21 mouse cellular contexts compared by ENCODE assay signal in the genomic region with DNA sequence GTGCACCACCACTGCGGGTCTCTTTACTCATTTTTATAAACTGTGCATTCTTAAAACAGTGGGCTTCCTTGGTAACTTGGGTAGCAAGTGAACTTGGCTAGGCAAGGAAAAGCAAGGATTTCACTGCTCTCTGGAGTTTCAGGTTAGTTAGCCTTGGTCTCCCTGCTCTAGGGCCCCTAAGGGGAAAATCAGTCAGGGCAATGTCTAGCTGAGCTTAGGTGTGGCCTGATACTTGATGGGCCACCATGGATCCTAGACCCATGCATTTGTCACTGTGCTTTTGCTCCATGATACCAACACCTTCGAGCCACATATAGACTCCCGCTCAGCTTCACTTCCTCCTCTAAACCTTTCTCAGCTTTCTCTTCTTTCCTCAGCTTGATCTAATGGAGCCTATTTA. TPM values are rescaled to one million over a fixed set of nuclear protein-coding genes. Genes with fewer than 3 reads are reported as not detected.
DNase-seq lines count a peak whose midpoint lies in the region; ATAC-seq and TF ChIP-seq lines count a peak whose summit lies in the region.
"Had no signal": no experiment of that assay in that cellular context is flagged by ENCODE, and none has a peak within 500 bp of the region (broad histone marks: within the 10 kb centered on the region; RNA-seq: fewer than 3 reads in every experiment).

No protein-coding gene starts in this region.

- H3K4me3 ChIP-seq in heart, adult 2 months = no peak overlapping the region
- no peak overlapping the region for H3K4me3 ChIP-seq in intestine, embryonic 16.5 days (ENCODE audit: low read length)
- H3K4me3 ChIP-seq in intestine, embryonic 15.5 days (replicated peaks) = no peak overlapping the region
- no peak overlapping the region for H3K4me3 ChIP-seq in intestine, postnatal 0 days (ENCODE audit: low read depth, low read length)

- TF ChIP-seq POLR2A in heart, adult 2 months (IDR thresholded peaks at IDR 0.05; ENCODE audit: insufficient read depth, low read depth, low read length) = no peak

- TF ChIP-seq EP300 in heart, adult 2 months (IDR thresholded peaks at IDR 0.05; ENCODE audit: insufficient read depth, low read depth, low read length) = no peak

- no peak overlapping the region for H3K4me2 ChIP-seq in intestine, embryonic 16.5 days (ENCODE audit: low read depth, low read length)
- H3K4me2 ChIP-seq in intestine, embryonic 15.5 days (replicated peaks) = no peak overlapping the region
- H3K4me2 ChIP-seq in intestine, postnatal 0 days (replicated peaks; ENCODE audit: low read depth) = no peak overlapping the region

- no peak overlapping the region for H3K9ac ChIP-seq in heart, adult 2 months (ENCODE audit: low read depth, low read length)
- no peak overlapping the region for H3K9ac ChIP-seq in intestine, embryonic 16.5 days (ENCODE audit: low read depth, low read length)
- no peak overlapping the region for H3K9ac ChIP-seq in intestine, embryonic 15.5 days
- H3K9ac ChIP-seq in intestine, postnatal 0 days (ENCODE audit: low read depth, low read length) = no peak overlapping the region

- over 99% methylated on average over 3 of the region's 3 CpGs for WGBS in heart, adult 2 months
- WGBS in intestine, embryonic 16.5 days = 94% methylated on average over 3 of the region's 3 CpGs
- 93% methylated on average over 3 of the region's 3 CpGs for WGBS in intestine, embryonic 15.5 days
- WGBS in intestine, postnatal 0 days = 81% methylated on average over 3 of the region's 3 CpGs

- TF ChIP-seq CTCF in heart, adult 2 months (IDR thresholded peaks at IDR 0.05) = no peak
- no peak for TF ChIP-seq CTCF in intestine, postnatal 0 days (IDR thresholded peaks at IDR 0.05; ENCODE audit: low read depth)

- H3K27ac ChIP-seq in heart, adult 2 months = no peak overlapping the region
- no peak overlapping the region for H3K27ac ChIP-seq in intestine, embryonic 16.5 days (ENCODE audit: low read length)
- H3K27ac ChIP-seq in intestine, embryonic 15.5 days = no peak overlapping the region
- H3K27ac ChIP-seq in intestine, postnatal 0 days (ENCODE audit: low read depth, low read length) = peak overlapping the region; percentile 42

- peak; percentile 56; the same call in 1 of the 2 replicates for ATAC-seq in intestine, embryonic 16.5 days
- ATAC-seq in intestine, embryonic 15.5 days = no peak
- no peak for ATAC-seq in intestine, postnatal 0 days
- ATAC-seq: activated CD4-positive, CD25-positive, alpha-beta regulatory T cell, adult 4 months; CD4-positive, CD25-positive, alpha-beta regulatory T cell, adult 4 months; Patski had no signal

- H3K36me3 ChIP-seq in heart, adult 2 months (ENCODE audit: control insufficient read depth, insufficient read depth, low read length) = peaks cover 2% of the 10 kb centered on the region; the same call in 1 of the 2 replicates
- peaks cover 17% of the 10 kb centered on the region for H3K36me3 ChIP-seq in intestine, embryonic 16.5 days (ENCODE audit: control insufficient read depth, insufficient read depth, low read length)
- peaks cover 32% of the 10 kb centered on the region; the same call in 1 of the 2 replicates for H3K36me3 ChIP-seq in intestine, embryonic 15.5 days
- peaks cover 72% of the 10 kb centered on the region for H3K36me3 ChIP-seq in intestine, postnatal 0 days (ENCODE audit: control insufficient read depth, insufficient read depth)

- H3K27me3 ChIP-seq in heart, adult 2 months (ENCODE audit: control insufficient read depth, insufficient read depth, low read length) = no peaks in the 10 kb centered on the region
- H3K27me3 ChIP-seq in intestine, embryonic 16.5 days (replicated peaks; ENCODE audit: control insufficient read depth, insufficient read depth, low read length) = no peaks in the 10 kb centered on the region
- H3K27me3 ChIP-seq in intestine, embryonic 15.5 days (replicated peaks) = no peaks in the 10 kb centered on the region
- no peaks in the 10 kb centered on the region for H3K27me3 ChIP-seq in intestine, postnatal 0 days (replicated peaks; ENCODE audit: control insufficient read depth, insufficient read depth, low read length)
- H3K27me3 ChIP-seq: CH12.LX, Patski had no signal

- intact Hi-C loops in heart, adult 2 months (cut with DNase I) = no loop called here

- no peaks in the 10 kb centered on the region for H3K4me1 ChIP-seq in heart, adult 2 months (ENCODE audit: control insufficient read depth, insufficient read depth, low read length)
- no peaks in the 10 kb centered on the region for H3K4me1 ChIP-seq in intestine, embryonic 16.5 days (ENCODE audit: control insufficient read depth, insufficient read depth, low read length)
- no peaks in the 10 kb centered on the region for H3K4me1 ChIP-seq in intestine, embryonic 15.5 days (replicated peaks)
- H3K4me1 ChIP-seq in intestine, postnatal 0 days (replicated peaks; ENCODE audit: control insufficient read depth, insufficient read depth, low read length) = no peaks in the 10 kb centered on the region

- peak; percentile 52 for DNase-seq in heart, adult 11 months
- DNase-seq in heart, adult 2 months = no peak
- DNase-seq in cerebellum, postnatal 36 days = no peak
- DNase-seq: adrenal gland, adult 2 months; adrenal gland, adult 8-10 months; adrenal gland, postnatal 10 days; adrenal gland, postnatal 14 days; adrenal gland, postnatal 25 days; adrenal gland, postnatal 36 days; B cell, adult 2 months; cerebellum, adult 11 months; cerebellum, adult 11-12 months; cerebellum, adult 18-20 months had no signal

- no peaks in the 10 kb centered on the region for H3K9me3 ChIP-seq in intestine, embryonic 16.5 days (ENCODE audit: control insufficient read depth, low read length)
- no peaks in the 10 kb centered on the region for H3K9me3 ChIP-seq in intestine, embryonic 15.5 days
- H3K9me3 ChIP-seq in intestine, postnatal 0 days (ENCODE audit: control insufficient read depth) = no peaks in the 10 kb centered on the region
- H3K9me3 ChIP-seq: G1E had no signal

- no peaks in the 10 kb centered on the region for H3K79me2 ChIP-seq in heart, adult 2 months (replicated peaks; ENCODE audit: control insufficient read depth, insufficient read depth, low read length)

RNA-seq across cellular contexts. Expression of gene Fbxl22, which starts 7.2 kb away (rescaled TPM):
- 10 to 100 TPM; 24.7 to 32.5 TPM for total RNA-seq in heart, adult 2 months (2021)
- polyA plus RNA-seq in heart, adult 2 months (2012; rRNA removed) = 48.5 and 71.4 TPM in 2 replicates
- 12.7 and 14.1 TPM in 2 replicates for polyA plus RNA-seq in intestine, embryonic 16.5 days (2015; fragmentation: Nextera tagmentation; extraction: Ambion mirVana)
- polyA plus RNA-seq in intestine, embryonic 15.5 days (2015; fragmentation: Nextera tagmentation; extraction: Ambion mirVana) = 12.8 and 12.9 TPM in 2 replicates
- polyA plus RNA-seq in intestine, postnatal 0 days (2015; fragmentation: Nextera tagmentation; extraction: Ambion mirVana) = 12.9 and 15.4 TPM in 2 replicates
